Mouse (Mus musculus): ENCODE measurements at regions not wholly inside any gene's neighbourhood (a gene's known extent, or its start where the extent isn't known, plus 50 kb on each side); places are given as distances from the start of the nearest gene placed in this dataset.

- ATAC-seq (replicated peaks; ENCODE audit: extremely low read depth, insufficient read depth, low FRiP score), result no peak
- 83% methylated on average over 5 of the region's 5 CpGs for WGBS
- Histone ChIP-seq H3K9ac (ENCODE audit: low read length) (no peak overlapping the region), H3K9me3 (replicated peaks; ENCODE audit: control insufficient read depth, low read length) (no peaks in the 10 kb centered on the region), H3K27ac (ENCODE audit: low read length) (no peak overlapping the region), H3K36me3 (ENCODE audit: control insufficient read depth, insufficient read depth) (no peaks in the 10 kb centered on the region), H3K27me3 (ENCODE audit: control insufficient read depth, insufficient read depth, low read length) (no peaks in the 10 kb centered on the region), H3K4me2 (ENCODE audit: low read depth, low read length) (no peak overlapping the region), H3K4me3 (ENCODE audit: low read length) (no peak overlapping the region), H3K4me1 (ENCODE audit: control insufficient read depth, insufficient read depth, low read length) (no peaks in the 10 kb centered on the region)
These were observed 416.4 kb upstream of the Klf6 start for GRCm38 (mm10) chr13:5444759-5445478.

- no peak overlapping the region for H3K4me3 ChIP-seq (ENCODE audit: low read length)
- no peaks in the 10 kb centered on the region for H3K36me3 ChIP-seq (ENCODE audit: control insufficient read depth, insufficient read depth)
- no peak overlapping the region for H3K27ac ChIP-seq (ENCODE audit: low read length)
- no peaks in the 10 kb centered on the region for H3K4me1 ChIP-seq (ENCODE audit: control insufficient read depth, insufficient read depth, low read length)
- ATAC-seq (replicated peaks; ENCODE audit: extremely low read depth, insufficient read depth, low FRiP score), result no peak
- WGBS, result 73% methylated on average over 1 of the region's 1 CpGs
- no peaks in the 10 kb centered on the region for H3K9me3 ChIP-seq (replicated peaks; ENCODE audit: control insufficient read depth, low read length)
- H3K27me3 ChIP-seq (ENCODE audit: control insufficient read depth, insufficient read depth, low read length), result no peaks in the 10 kb centered on the region
- no peak overlapping the region for H3K9ac ChIP-seq (ENCODE audit: low read length)
- no peak overlapping the region for H3K4me2 ChIP-seq (ENCODE audit: low read depth, low read length)
These were observed 412.7 kb upstream of the Klf6 start for GRCm38 (mm10) chr13:5448601-5449000.

DNA sequence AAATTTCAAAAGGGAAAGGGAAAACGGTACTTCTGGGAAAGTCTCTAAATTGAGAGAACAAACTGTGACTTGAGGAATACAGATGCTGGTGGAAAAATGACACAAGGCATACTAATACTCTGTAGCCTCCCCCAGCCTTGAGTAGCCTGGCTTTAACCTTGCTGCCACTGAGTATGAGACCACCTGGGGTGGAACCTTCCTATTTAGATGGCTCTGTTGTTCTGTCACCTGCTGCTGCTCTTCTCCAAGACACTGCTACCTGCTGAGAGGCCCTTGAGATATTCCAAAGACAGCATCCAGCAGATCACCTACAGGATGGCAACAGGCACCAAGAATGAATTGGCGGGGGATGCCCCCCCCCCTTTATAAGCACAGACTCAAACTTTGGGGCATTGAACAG is 380.5 kb upstream of the Klf6 start:
- H3K4me2 ChIP-seq (ENCODE audit: low read depth, low read length), result no peak overlapping the region
- H3K27ac ChIP-seq (ENCODE audit: low read length), result no peak overlapping the region
- 76% methylated on average over 2 of the region's 2 CpGs for WGBS
- H3K27me3 ChIP-seq (ENCODE audit: control insufficient read depth, insufficient read depth, low read length), result no peaks in the 10 kb centered on the region
- H3K9me3 ChIP-seq (replicated peaks; ENCODE audit: control insufficient read depth, low read length), result no peaks in the 10 kb centered on the region
- no peaks in the 10 kb centered on the region for H3K36me3 ChIP-seq (ENCODE audit: control insufficient read depth, insufficient read depth)
- H3K9ac ChIP-seq (ENCODE audit: low read length), result no peak overlapping the region
- no peak for ATAC-seq (replicated peaks; ENCODE audit: extremely low read depth, insufficient read depth, low FRiP score)
- no peak overlapping the region for H3K4me3 ChIP-seq (ENCODE audit: low read length)
- H3K4me1 ChIP-seq (ENCODE audit: control insufficient read depth, insufficient read depth, low read length), result no peaks in the 10 kb centered on the region

DNA sequence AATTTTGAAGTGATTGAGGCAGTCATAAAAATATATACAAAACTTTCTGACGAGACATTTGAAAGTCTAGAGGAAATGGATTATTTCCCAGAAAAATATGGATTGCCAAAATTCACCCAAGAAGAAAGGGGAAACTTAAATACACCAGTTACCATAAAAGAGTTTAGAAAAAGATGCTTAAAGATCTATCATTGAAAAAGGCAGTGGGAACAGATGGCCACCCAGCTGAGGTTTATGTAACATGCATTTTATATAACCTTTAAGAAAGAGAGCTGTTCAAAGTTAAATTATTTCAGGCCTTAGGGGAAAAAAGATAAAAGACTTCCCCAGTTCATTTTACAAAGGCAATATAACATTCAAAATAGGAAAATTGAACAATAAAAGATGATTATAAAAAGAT is 369.0 kb upstream of the Klf6 start:
- no peak overlapping the region for H3K4me2 ChIP-seq (ENCODE audit: low read depth, low read length)
- no peaks in the 10 kb centered on the region for H3K4me1 ChIP-seq (ENCODE audit: control insufficient read depth, insufficient read depth, low read length)
- H3K9me3 ChIP-seq (replicated peaks; ENCODE audit: control insufficient read depth, low read length), result no peaks in the 10 kb centered on the region
- no peak overlapping the region for H3K4me3 ChIP-seq (ENCODE audit: low read length)
- H3K9ac ChIP-seq (ENCODE audit: low read length), result no peak overlapping the region
- no peak for ATAC-seq (replicated peaks; ENCODE audit: extremely low read depth, insufficient read depth, low FRiP score)
- no peak overlapping the region for H3K27ac ChIP-seq (ENCODE audit: low read length)
- H3K27me3 ChIP-seq (ENCODE audit: control insufficient read depth, insufficient read depth, low read length), result no peaks in the 10 kb centered on the region
- WGBS, result 54% methylated on average over 1 of the region's 1 CpGs
- H3K36me3 ChIP-seq (ENCODE audit: control insufficient read depth, insufficient read depth), result no peaks in the 10 kb centered on the region

DNA sequence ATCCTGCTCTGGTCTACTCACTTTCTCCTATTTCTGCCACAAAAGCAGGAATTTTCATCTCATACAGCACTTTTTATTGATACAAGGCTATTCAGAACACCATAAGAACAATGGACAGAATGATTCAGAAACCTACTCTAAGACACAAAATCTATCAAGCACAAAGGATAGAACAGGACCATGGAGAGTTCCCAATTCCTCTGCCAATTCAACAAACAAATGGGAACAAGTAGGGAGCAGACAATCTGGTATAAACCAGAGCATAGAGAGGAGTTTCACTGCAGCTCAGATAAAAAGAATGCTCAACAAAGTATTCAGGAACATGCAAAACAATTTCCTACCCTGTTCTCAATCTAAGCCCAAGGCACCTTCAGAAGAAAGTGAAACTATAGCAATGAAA is 363.7 kb upstream of the Klf6 start:
- Histone ChIP-seq H3K36me3 (ENCODE audit: control insufficient read depth, insufficient read depth) (no peaks in the 10 kb centered on the region), H3K4me1 (ENCODE audit: control insufficient read depth, insufficient read depth, low read length) (no peaks in the 10 kb centered on the region), H3K9me3 (replicated peaks; ENCODE audit: control insufficient read depth, low read length) (no peaks in the 10 kb centered on the region), H3K9ac (ENCODE audit: low read length) (no peak overlapping the region), H3K4me3 (ENCODE audit: low read length) (no peak overlapping the region), H3K27me3 (ENCODE audit: control insufficient read depth, insufficient read depth, low read length) (no peaks in the 10 kb centered on the region), H3K4me2 (ENCODE audit: low read depth, low read length) (no peak overlapping the region), H3K27ac (ENCODE audit: low read length) (no peak overlapping the region)
- ATAC-seq (replicated peaks; ENCODE audit: extremely low read depth, insufficient read depth, low FRiP score), result no peak

DNA sequence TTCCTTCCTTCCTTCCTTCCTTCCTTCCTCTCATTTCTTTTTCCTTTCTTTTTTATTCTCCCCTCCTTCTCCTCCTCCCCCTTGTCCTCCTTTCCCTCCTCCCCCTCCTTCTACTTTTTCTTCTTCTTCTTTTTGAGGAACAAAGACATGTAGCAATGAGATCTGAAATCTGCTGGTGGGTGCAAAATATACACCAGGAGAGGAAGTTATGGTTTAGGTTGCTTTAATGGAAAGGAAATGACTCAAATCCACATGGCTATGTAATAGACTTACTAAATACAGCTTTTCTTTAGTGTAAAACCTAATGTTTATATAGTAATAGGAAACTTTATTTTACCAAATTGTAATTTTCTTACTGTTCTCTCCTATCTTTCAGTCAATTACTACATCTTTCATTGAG is 349.5 kb upstream of the Klf6 start:
- no peaks in the 10 kb centered on the region for H3K9me3 ChIP-seq (replicated peaks; ENCODE audit: control insufficient read depth, low read length)
- no peak for ATAC-seq (replicated peaks; ENCODE audit: extremely low read depth, insufficient read depth, low FRiP score)
- no peak overlapping the region for H3K27ac ChIP-seq (ENCODE audit: low read length)
- H3K36me3 ChIP-seq (ENCODE audit: control insufficient read depth, insufficient read depth), result no peaks in the 10 kb centered on the region
- H3K4me3 ChIP-seq (ENCODE audit: low read length), result no peak overlapping the region
- no peaks in the 10 kb centered on the region for H3K27me3 ChIP-seq (ENCODE audit: control insufficient read depth, insufficient read depth, low read length)
- H3K9ac ChIP-seq (ENCODE audit: low read length), result no peak overlapping the region
- no peaks in the 10 kb centered on the region for H3K4me1 ChIP-seq (ENCODE audit: control insufficient read depth, insufficient read depth, low read length)
- H3K4me2 ChIP-seq (ENCODE audit: low read depth, low read length), result no peak overlapping the region

DNA sequence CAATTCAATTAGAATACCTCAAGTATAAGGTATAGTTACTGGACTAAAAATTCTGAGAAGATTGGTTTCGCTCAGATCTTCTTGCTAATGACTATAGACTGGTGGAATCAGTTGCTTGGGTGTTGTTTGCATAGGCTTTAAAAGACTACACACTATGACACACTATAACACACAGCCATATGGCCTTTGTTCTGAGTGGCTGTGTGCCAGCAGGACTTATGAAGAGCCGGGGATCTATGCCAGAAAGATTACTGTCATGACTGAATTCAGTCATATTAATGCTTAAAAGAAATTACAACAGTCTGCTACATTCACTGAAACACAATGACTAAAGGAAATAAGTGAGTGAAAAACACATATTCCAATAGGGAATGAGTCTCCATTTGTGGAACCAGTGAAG is 345.7 kb upstream of the Klf6 start:
- Histone ChIP-seq H3K4me2 (ENCODE audit: low read depth, low read length) (no peak overlapping the region), H3K9ac (ENCODE audit: low read length) (no peak overlapping the region), H3K9me3 (replicated peaks; ENCODE audit: control insufficient read depth, low read length) (no peaks in the 10 kb centered on the region), H3K36me3 (ENCODE audit: control insufficient read depth, insufficient read depth) (no peaks in the 10 kb centered on the region), H3K4me3 (ENCODE audit: low read length) (no peak overlapping the region), H3K27ac (ENCODE audit: low read length) (no peak overlapping the region), H3K4me1 (ENCODE audit: control insufficient read depth, insufficient read depth, low read length) (no peaks in the 10 kb centered on the region), H3K27me3 (ENCODE audit: control insufficient read depth, insufficient read depth, low read length) (no peaks in the 10 kb centered on the region)
- ATAC-seq (replicated peaks; ENCODE audit: extremely low read depth, insufficient read depth, low FRiP score), result no peak
- WGBS, result 61% methylated on average over 2 of the region's 2 CpGs

GRCm38 (mm10) chr13:5516088-5516487 is 345.2 kb upstream of the Klf6 start:
- H3K4me2 ChIP-seq (ENCODE audit: low read depth, low read length), result no peak overlapping the region
- no peaks in the 10 kb centered on the region for H3K36me3 ChIP-seq (ENCODE audit: control insufficient read depth, insufficient read depth)
- H3K27ac ChIP-seq (ENCODE audit: low read length), result no peak overlapping the region
- WGBS, result 92% methylated on average over 2 of the region's 2 CpGs
- no peaks in the 10 kb centered on the region for H3K4me1 ChIP-seq (ENCODE audit: control insufficient read depth, insufficient read depth, low read length)
- no peak for ATAC-seq (replicated peaks; ENCODE audit: extremely low read depth, insufficient read depth, low FRiP score)
- no peak overlapping the region for H3K9ac ChIP-seq (ENCODE audit: low read length)
- no peak overlapping the region for H3K4me3 ChIP-seq (ENCODE audit: low read length)
- no peaks in the 10 kb centered on the region for H3K27me3 ChIP-seq (ENCODE audit: control insufficient read depth, insufficient read depth, low read length)
- H3K9me3 ChIP-seq (replicated peaks; ENCODE audit: control insufficient read depth, low read length), result no peaks in the 10 kb centered on the region

DNA sequence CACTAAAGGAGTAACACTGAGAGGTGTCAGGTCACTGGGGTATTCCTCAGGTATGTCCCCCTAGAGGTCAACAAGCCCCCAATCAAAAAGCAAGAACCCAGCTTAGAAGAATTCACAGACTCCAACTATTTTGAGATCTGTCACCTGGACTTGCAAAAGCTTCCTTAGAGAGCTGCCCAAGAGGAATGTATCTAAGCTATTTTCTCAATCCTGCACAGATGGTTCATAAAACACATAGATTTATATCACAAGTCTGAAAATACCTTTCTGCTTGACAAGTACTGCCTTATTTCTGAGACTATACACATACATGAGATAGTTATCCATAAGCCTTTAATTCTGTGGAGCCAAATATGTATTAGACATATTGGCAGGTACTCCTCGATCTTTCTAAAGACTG is 342.1 kb upstream of the Klf6 start:
- ATAC-seq (replicated peaks; ENCODE audit: extremely low read depth, insufficient read depth, low FRiP score), result no peak
- Histone ChIP-seq H3K9ac (ENCODE audit: low read length) (no peak overlapping the region), H3K36me3 (ENCODE audit: control insufficient read depth, insufficient read depth) (no peaks in the 10 kb centered on the region), H3K4me1 (ENCODE audit: control insufficient read depth, insufficient read depth, low read length) (no peaks in the 10 kb centered on the region), H3K9me3 (replicated peaks; ENCODE audit: control insufficient read depth, low read length) (no peaks in the 10 kb centered on the region), H3K4me3 (ENCODE audit: low read length) (no peak overlapping the region), H3K27me3 (ENCODE audit: control insufficient read depth, insufficient read depth, low read length) (no peaks in the 10 kb centered on the region), H3K4me2 (ENCODE audit: low read depth, low read length) (no peak overlapping the region), H3K27ac (ENCODE audit: low read length) (no peak overlapping the region)
- WGBS, result 86% methylated on average over 1 of the region's 1 CpGs

All from heart, embryonic 16.5 days (tissue).